Mouse (Mus musculus) hindbrain, postnatal 0 days (tissue): Measurements from ENCODE around the gene Hspa5. TPM values are rescaled to one million over a fixed set of nuclear protein-coding genes. Genes with fewer than 3 reads are reported as not detected.
A peak's percentile ranks its signal among the peaks of the same experiment; 100 is the strongest.
"Not testable (repeated sequence)": the region's sequence is repeated elsewhere in the genome, so short reads cannot be mapped to it uniquely, and the experiment has no call there.

Experiments used
- ATAC-seq: fragments of 200-750 bp; cut with Nextera tagmentation; 2 replicates; pipeline ENCODE4 v1.8.0; 2017; ENCODE audit warnings: mild to moderate bottlenecking, moderate TSS enrichment, moderate library complexity
- DNase-seq: peaks from one replicate; pipeline ENCODE4 v3.0.0-alpha.2; 2015; ENCODE audit warnings: low spot score
- H3K27ac ChIP-seq: fragments of 300-500 bp; sonication (generic); 2 replicates; pipeline ENCODE4 v1.5.1; 2014; ENCODE audit warnings: mild to moderate bottlenecking
- H3K27me3 ChIP-seq: fragments of 300-500 bp; sonication (generic); 2 replicates; pipeline ENCODE4 v1.6.1; 2014; ENCODE audit warnings: low read length, mixed read lengths; ENCODE audit not compliant: insufficient read depth
- H3K36me3 ChIP-seq: fragments of 300-500 bp; sonication (generic); 2 replicates; pipeline ENCODE4 v1.6.1; 2014; ENCODE audit warnings: low read length, mixed read lengths; ENCODE audit not compliant: insufficient read depth
- H3K4me1 ChIP-seq: fragments of 300-500 bp; sonication (generic); 2 replicates; pipeline ENCODE4 v1.6.1; 2014; ENCODE audit warnings: antibody characterized with exemption, low read length, mixed read lengths; ENCODE audit not compliant: insufficient read depth
- H3K4me2 ChIP-seq: fragments of 300-500 bp; sonication (generic); 2 replicates; pipeline ENCODE4 v1.6.1; 2014; ENCODE audit warnings: low read depth, mild to moderate bottlenecking, low read length, moderate library complexity, mixed read lengths
- H3K4me3 ChIP-seq: fragments of 300-500 bp; sonication (generic); 2 replicates; pipeline ENCODE4 v1.5.1; 2014; ENCODE audit warnings: low read length
- H3K9ac ChIP-seq: fragments of 300-500 bp; sonication (generic); replicated peaks from 2 replicates; pipeline ENCODE4 v1.6.1; 2014; ENCODE audit warnings: mild to moderate bottlenecking, low read length, moderate library complexity, mixed read lengths
- H3K9me3 ChIP-seq: fragments of 300-500 bp; sonication (generic); 2 replicates; pipeline ENCODE4 v1.6.1; 2016; ENCODE audit warnings: low read length, mixed read lengths
- CTCF ChIP-seq: IDR thresholded peaks from 2 replicates; pipeline ENCODE4 v1.5.1; 2016; ENCODE audit warnings: antibody characterized with exemption, control low read depth, low read depth
- WGBS: fragments of 180-500 bp; shearing (Covaris S2); extraction: QIAGEN DNeasy Blood & Tissue Kit; methylation state at CpG from one replicate; pipeline ENCODE4 v1.1.7; 2014; 5-methylcytosine and 5-hydroxymethylcytosine counted together
- polyA plus RNA-seq: library from polyadenylated mRNA; unstranded; fragments of >200 nt; fragmentation: Nextera tagmentation; extraction: Ambion mirVana; gene quantifications from 2 replicates; pipeline ENCODE4 v1.2.1, GENCODE M21; 2015
- total RNA-seq: library from RNA; depleted of rRNA; stranded (reverse); fragments of >200 nt; gene quantifications from 2 replicates; pipeline ENCODE4 v1.2.3, GENCODE M21; 2014

The Hspa5 gene
- total and polyA plus RNA-seq, 2 experiments from 2014 or later: 148 to 321 TPM

DNA sequence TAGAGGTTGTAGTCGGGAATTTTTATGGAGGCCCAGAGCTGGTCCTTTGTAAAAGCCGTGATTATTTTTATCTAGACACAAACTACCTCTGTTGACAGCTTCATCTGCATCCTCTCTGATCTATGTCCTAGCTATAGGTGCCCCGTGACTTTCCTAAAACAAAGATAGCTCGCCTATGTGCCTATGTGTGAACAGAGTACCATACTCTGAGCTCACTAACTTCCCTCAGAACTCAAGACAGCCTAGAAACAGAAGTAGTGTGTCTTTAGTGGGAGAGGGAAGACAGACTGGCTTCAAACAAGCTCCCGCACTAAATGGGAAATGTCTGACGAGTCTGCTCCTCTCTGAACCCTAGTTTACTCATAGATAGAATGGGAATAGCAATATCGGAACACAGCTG, 28.6 kb downstream of the Hspa5 start:
- Histone ChIP-seq H3K9me3 (no peaks in the 10 kb centered on the region), H3K4me1 (0 out of 2 replicates have a peak, but pooled peaks cover 5% of the 10 kb centered on the region), H3K4me2 (peak overlapping the region; percentile 94; the same call in 1 of the 2 replicates), H3K9ac (no peak overlapping the region), H3K36me3 (0 out of 2 replicates have a peak, but pooled peaks cover under 1% of the 10 kb centered on the region), H3K27ac (no peak overlapping the region), H3K4me3 (0 out of 2 replicates have a peak overlapping the region, but pooled peaks have one; percentile 69), H3K27me3 (no peaks in the 10 kb centered on the region)
- ATAC-seq (no peak), DNase-seq (no peak)
- 86% methylated on average over 7 of the region's 7 CpGs for WGBS
- TF ChIP-seq CTCF: no peak

DNA sequence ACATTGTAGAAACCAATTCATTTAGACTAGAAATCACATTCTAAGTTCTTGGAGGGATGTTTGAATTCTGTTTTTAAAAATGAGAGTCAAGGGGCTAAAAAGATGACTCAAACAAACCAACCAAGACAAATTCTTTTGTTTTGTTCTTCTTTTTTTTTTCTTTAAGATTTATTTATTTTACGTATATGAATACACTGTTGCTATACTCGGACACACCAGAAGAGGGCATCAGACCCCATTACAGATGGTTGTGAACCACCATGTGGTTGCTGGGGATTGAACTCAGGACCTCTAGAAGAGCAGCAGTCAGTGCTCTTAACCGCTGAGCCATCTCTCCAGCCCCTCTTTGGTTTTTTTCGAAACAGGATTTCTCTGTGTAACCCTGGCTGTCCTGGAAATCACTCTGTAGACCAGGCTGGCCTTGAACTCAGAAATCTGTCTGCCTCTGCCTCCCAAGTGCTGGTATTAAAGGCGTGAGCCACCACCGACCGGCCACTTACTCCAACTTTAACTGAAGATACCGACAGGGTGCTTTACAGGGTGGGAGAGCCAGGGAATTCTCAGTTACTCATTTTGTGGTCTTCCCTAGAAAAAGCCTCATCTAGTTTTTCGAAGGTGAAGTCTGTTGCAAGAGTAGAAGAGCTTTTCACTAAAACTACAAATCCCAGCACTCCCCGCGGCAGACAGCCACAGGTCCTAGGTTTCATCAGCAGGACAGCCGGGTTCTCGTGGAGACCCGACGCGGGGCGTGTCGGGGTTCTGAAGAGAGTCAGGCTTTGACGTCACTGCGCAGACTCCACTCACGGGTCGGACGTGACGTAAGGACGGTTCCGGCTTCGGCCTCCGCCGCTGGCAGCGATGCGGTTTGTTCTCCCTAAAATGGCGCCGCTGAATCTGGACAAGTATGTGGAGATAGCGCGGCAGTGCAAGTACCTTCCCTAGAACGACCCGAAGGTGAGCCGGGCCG, 30.0 kb downstream of the Hspa5 start:
- 5% methylated on average over 39 of the region's 39 CpGs for WGBS
- Histone ChIP-seq H3K4me3 (peak overlapping the region; percentile 65), H3K36me3 (no peaks in the 10 kb centered on the region; the same call in 1 of the 2 replicates), H3K9ac (peak overlapping the region; percentile 74), H3K27ac (peak overlapping the region; percentile 96), H3K9me3 (no peaks in the 10 kb centered on the region), H3K27me3 (no peaks in the 10 kb centered on the region), H3K4me1 (0 out of 2 replicates have a peak, but pooled peaks cover 5% of the 10 kb centered on the region), H3K4me2 (peak overlapping the region; percentile 69; the same call in 1 of the 2 replicates)
- DNase-seq: peak; percentile 100
- ATAC-seq: peak; percentile 99
- TF ChIP-seq CTCF: peak; percentile 45

DNA sequence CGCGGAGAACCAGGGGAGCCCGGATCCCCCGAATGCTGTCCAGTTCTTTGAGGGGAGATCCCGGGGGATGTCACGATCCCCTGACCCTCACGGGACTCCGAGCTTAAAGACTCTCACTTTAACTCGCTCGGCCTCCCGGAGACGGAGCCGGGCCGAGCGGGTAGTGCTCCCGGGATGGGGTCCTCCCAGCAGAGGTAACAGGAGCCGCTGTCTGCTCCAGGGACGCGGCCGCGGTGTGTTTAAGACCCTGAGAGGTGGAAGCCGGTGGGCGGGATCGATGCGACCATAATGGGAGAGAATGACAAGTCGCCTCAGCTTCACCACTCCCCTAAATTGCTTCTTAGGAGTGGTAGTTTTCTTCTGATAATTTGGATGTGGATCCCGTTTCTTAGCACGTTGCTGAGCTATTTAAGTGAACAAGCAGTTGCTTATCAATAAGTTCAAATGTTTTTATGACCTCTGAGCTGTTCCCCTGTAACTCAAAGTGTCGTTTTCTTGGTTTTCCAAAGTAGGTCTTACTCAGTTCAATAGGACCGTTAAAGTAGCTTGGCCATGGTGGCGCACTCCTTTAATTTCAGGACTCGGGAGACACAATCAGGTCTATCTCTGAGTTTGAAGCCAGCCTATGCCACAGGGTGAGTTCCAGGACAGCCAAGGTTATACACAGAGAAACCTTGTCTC, 30.9 kb downstream of the Hspa5 start:
- DNase-seq (peak; percentile 46), ATAC-seq (peak; percentile 43)
- H3K4me1 ChIP-seq, H3K27me3 ChIP-seq, H3K9me3 ChIP-seq, H3K36me3 ChIP-seq: not testable (repeated sequence)
- Histone ChIP-seq H3K4me3 (peak overlapping the region; percentile 65), H3K27ac (peak overlapping the region; percentile 96), H3K4me2 (peak overlapping the region; percentile 69), H3K9ac (peak overlapping the region; percentile 74)
- under 1% methylated on average over 18 of the region's 32 CpGs for WGBS

DNA sequence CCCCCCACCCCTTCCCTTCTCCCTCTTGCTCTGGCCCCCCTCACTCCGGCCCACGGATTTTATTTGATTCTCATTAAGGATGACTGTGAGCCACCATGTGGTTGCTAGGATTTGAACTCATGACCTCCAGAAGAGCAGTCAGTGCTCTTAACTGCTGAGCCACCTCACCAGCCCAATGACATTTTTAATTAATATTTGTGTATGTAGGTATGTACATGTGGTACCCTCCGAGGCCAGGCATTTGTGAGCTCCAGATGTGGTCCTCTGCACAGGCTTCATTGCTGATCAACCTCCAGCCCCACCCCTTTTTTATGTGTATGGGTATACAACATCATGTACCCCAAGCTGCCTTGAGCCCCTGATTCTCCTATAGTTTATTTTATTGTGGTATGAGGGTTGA, 32.0 kb downstream of the Hspa5 start:
- H3K27me3 ChIP-seq: no peaks in the 10 kb centered on the region
- H3K27ac ChIP-seq: no peak overlapping the region
- 64% methylated on average over 3 of the region's 3 CpGs for WGBS
- ATAC-seq (no peak), DNase-seq (no peak)
- no peaks in the 10 kb centered on the region; the same call in 1 of the 2 replicates for H3K36me3 ChIP-seq
- no peaks in the 10 kb centered on the region for H3K9me3 ChIP-seq
- no peak overlapping the region for H3K9ac ChIP-seq
- no peak overlapping the region for H3K4me3 ChIP-seq
- H3K4me2 ChIP-seq: peak overlapping the region; percentile 69
- TF ChIP-seq CTCF: no peak
- 0 out of 2 replicates have a peak, but pooled peaks cover 5% of the 10 kb centered on the region for H3K4me1 ChIP-seq

DNA sequence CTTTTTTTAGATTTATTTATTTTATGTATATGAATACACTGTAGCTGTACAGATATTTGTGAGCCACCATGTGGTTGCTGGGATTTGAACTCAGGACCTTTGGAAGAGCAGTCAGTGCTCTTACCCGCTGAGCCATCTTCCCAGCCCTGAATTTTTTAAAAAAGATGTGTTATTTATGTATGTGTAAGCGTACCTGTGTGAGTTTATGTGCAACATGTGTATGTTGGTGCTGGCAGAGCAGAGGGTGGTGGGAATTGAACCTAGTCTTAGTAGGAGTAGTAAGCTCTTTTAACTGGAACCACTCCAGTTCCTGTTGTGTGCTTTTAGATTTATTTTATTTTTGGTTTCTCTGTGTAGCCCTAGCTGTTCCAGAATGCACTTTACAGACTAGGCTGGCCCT, 32.4 kb downstream of the Hspa5 start:
- ATAC-seq (no peak), DNase-seq (no peak)
- Histone ChIP-seq H3K4me1 (0 out of 2 replicates have a peak, but pooled peaks cover 1% of the 10 kb centered on the region), H3K4me3 (no peak overlapping the region), H3K9ac (no peak overlapping the region), H3K27ac (no peak overlapping the region), H3K27me3 (no peaks in the 10 kb centered on the region), H3K36me3 (no peaks in the 10 kb centered on the region; the same call in 1 of the 2 replicates), H3K9me3 (no peaks in the 10 kb centered on the region), H3K4me2 (0 out of 2 replicates have a peak overlapping the region, but pooled peaks have one; percentile 69)
- no peak for TF ChIP-seq CTCF
- 95% methylated on average over 2 of the region's 2 CpGs for WGBS

DNA sequence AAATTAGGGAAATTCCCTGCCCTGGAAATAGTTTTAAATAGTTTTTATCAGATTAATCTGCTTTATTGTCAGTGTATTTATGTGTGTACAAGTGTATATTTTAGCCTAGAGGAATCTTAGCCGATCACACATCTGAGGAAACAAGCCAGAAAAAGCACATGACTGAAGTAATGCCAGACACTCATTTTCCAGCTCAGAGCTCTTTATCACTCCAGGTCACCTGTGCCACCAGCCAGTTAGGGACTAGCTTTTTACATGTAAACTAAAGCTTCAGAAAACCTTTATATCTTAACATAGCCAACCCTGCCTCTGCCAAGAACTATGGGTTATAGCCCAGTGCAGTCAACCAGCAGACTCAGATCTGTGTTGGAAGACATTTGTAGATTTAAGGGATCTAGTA, 33.0 kb downstream of the Hspa5 start:
- Histone ChIP-seq H3K27ac (no peak overlapping the region), H3K36me3 (no peaks in the 10 kb centered on the region; the same call in none of the 2 replicates), H3K9me3 (no peaks in the 10 kb centered on the region), H3K27me3 (no peaks in the 10 kb centered on the region), H3K4me1 (no peaks in the 10 kb centered on the region), H3K4me2 (no peak overlapping the region), H3K9ac (no peak overlapping the region), H3K4me3 (no peak overlapping the region)
- no peak for TF ChIP-seq CTCF
- DNase-seq: no peak
- 49% methylated on average over 1 of the region's 1 CpGs for WGBS
- no peak for ATAC-seq
